Mouse (Mus musculus) intestine, postnatal 0 days (tissue): ENCODE data around the gene Mlec. TPM values are rescaled to one million over a fixed set of nuclear protein-coding genes. Genes with fewer than 3 reads are reported as not detected.

Source experiments
- ATAC-seq: fragments of 200-750 bp; cut with Nextera tagmentation; 2 replicates; pipeline ENCODE4 v1.8.0; 2017; ENCODE audit warnings: mild to moderate bottlenecking, moderate TSS enrichment, moderate library complexity
- H3K27ac ChIP-seq: fragments of 300-500 bp; sonication (generic); 2 replicates; pipeline ENCODE4 v1.5.1; 2014; ENCODE audit warnings: mild to moderate bottlenecking, low read depth, low read length, moderate library complexity
- H3K27me3 ChIP-seq: fragments of 300-500 bp; sonication (generic); replicated peaks from 2 replicates; pipeline ENCODE4 v1.6.1; 2014; ENCODE audit warnings: low read length, mixed read lengths; ENCODE audit not compliant: control insufficient read depth, insufficient read depth
- H3K36me3 ChIP-seq: fragments of 300-500 bp; sonication (generic); 2 replicates; pipeline ENCODE4 v1.6.1; 2014; ENCODE audit warnings: mild to moderate bottlenecking, moderate library complexity; ENCODE audit not compliant: control insufficient read depth, insufficient read depth
- H3K4me1 ChIP-seq: fragments of 300-500 bp; sonication (generic); replicated peaks from 2 replicates; pipeline ENCODE4 v1.6.1; 2014; ENCODE audit warnings: antibody characterized with exemption, low read length, mixed read lengths; ENCODE audit not compliant: control insufficient read depth, insufficient read depth
- H3K4me2 ChIP-seq: fragments of 300-500 bp; sonication (generic); replicated peaks from 2 replicates; pipeline ENCODE4 v1.6.1; 2014; ENCODE audit warnings: low read depth, mild to moderate bottlenecking, moderate library complexity
- H3K4me3 ChIP-seq: fragments of 300-500 bp; sonication (generic); 2 replicates; pipeline ENCODE4 v1.5.1; 2014; ENCODE audit warnings: low read depth, low read length
- H3K9ac ChIP-seq: fragments of 300-500 bp; sonication (generic); 2 replicates; pipeline ENCODE4 v1.6.1; 2014; ENCODE audit warnings: mild to moderate bottlenecking, low read depth, low read length
- H3K9me3 ChIP-seq: fragments of 300-500 bp; sonication (generic); 2 replicates; pipeline ENCODE4 v1.6.1; 2016; ENCODE audit warnings: mixed run types; ENCODE audit not compliant: control insufficient read depth
- CTCF ChIP-seq: sonication (generic); IDR thresholded peaks from 2 replicates; pipeline ENCODE4 v1.5.1; 2016; ENCODE audit warnings: low read depth, mild to moderate bottlenecking, control low read depth, antibody characterized with exemption, moderate library complexity
- WGBS: fragments of 180-500 bp; shearing (Covaris S2); extraction: QIAGEN DNeasy Blood & Tissue Kit; methylation state at CpG from one replicate; pipeline ENCODE4 v1.1.7; 2014; 5-methylcytosine and 5-hydroxymethylcytosine counted together
- polyA plus RNA-seq: library from polyadenylated mRNA; unstranded; fragments of >200 nt; fragmentation: Nextera tagmentation; extraction: Ambion mirVana; gene quantifications from 2 replicates; pipeline ENCODE4 v1.2.1, GENCODE M21; 2015

The Mlec gene
- polyA plus RNA-seq, 1 experiment from 2014 or later, result 56.7 TPM

- no peaks in the 10 kb centered on the region for H3K9me3 ChIP-seq
- 78% methylated on average over 5 of the region's 5 CpGs for WGBS
- no peak overlapping the region for H3K9ac ChIP-seq
- no peak overlapping the region for H3K4me2 ChIP-seq
- H3K4me3 ChIP-seq, result no peak overlapping the region
- no peak for TF ChIP-seq CTCF
- ATAC-seq, result no peak
- H3K27me3 ChIP-seq, result no peaks in the 10 kb centered on the region
- H3K27ac ChIP-seq, result no peak overlapping the region
- H3K36me3 ChIP-seq, result peaks cover 37% of the 10 kb centered on the region
- H3K4me1 ChIP-seq, result no peaks in the 10 kb centered on the region
Observed at GRCm38 (mm10) chr5:115120978-115121377, 37.0 kb downstream of the Mlec start.

GRCm38 (mm10) chr5:115118961-115119570, 38.9 kb downstream of the Mlec start, which contains the start of gene Acads:
Acads (minus strand) TSS chr5:115119346.
- Histone ChIP-seq H3K27me3 (no peaks in the 10 kb centered on the region), H3K27ac (peak within 1 kb of the TSS; percentile 64), H3K36me3 (peaks cover 28% of the 10 kb centered on the region), H3K9me3 (no peaks in the 10 kb centered on the region), H3K4me2 (peak within 1 kb of the TSS; percentile 84), H3K9ac (peak within 1 kb of the TSS; percentile 79), H3K4me1 (no peaks in the 10 kb centered on the region), H3K4me3 (peak within 1 kb of the TSS; percentile 92)
- TF ChIP-seq CTCF, result no peak
- ATAC-seq, result peak; percentile 92
- 1% methylated on average over 39 of the region's 39 CpGs for WGBS

- ATAC-seq, result no peak
- H3K36me3 ChIP-seq, result peaks cover 26% of the 10 kb centered on the region
- whole genome bisulfite sequencing, result 87% methylated on average over 13 of the region's 13 CpGs
- peak; percentile 29 for TF ChIP-seq CTCF
- no peak overlapping the region for H3K4me3 ChIP-seq
- H3K27me3 ChIP-seq, result no peaks in the 10 kb centered on the region
- no peak overlapping the region for H3K9ac ChIP-seq
- no peaks in the 10 kb centered on the region for H3K9me3 ChIP-seq
- H3K4me2 ChIP-seq, result no peak overlapping the region
- no peak overlapping the region for H3K27ac ChIP-seq
- H3K4me1 ChIP-seq, result no peaks in the 10 kb centered on the region
Observed at GRCm38 (mm10) chr5:115117467-115117866, 40.5 kb downstream of the Mlec start.

- WGBS, result 92% methylated on average over 3 of the region's 3 CpGs
- no peak for ATAC-seq
- Histone ChIP-seq H3K27me3 (no peaks in the 10 kb centered on the region), H3K4me1 (no peaks in the 10 kb centered on the region), H3K9me3 (no peaks in the 10 kb centered on the region), H3K27ac (no peak overlapping the region), H3K4me3 (no peak overlapping the region), H3K36me3 (peaks cover 36% of the 10 kb centered on the region), H3K4me2 (no peak overlapping the region), H3K9ac (no peak overlapping the region)
- peak; percentile 36; the same call in 1 of the 2 replicates for TF ChIP-seq CTCF
Observed at GRCm38 (mm10) chr5:115116426-115116825, 41.6 kb downstream of the Mlec start.

GRCm38 (mm10) chr5:115114501-115114900, 43.5 kb downstream of the Mlec start:
- no peak for TF ChIP-seq CTCF
- Histone ChIP-seq H3K9me3 (no peaks in the 10 kb centered on the region), H3K9ac (no peak overlapping the region), H3K27me3 (no peaks in the 10 kb centered on the region), H3K36me3 (peaks cover 55% of the 10 kb centered on the region), H3K4me3 (no peak overlapping the region), H3K27ac (no peak overlapping the region), H3K4me1 (no peaks in the 10 kb centered on the region), H3K4me2 (no peak overlapping the region; the same call in 1 of the 2 replicates)
- 55% methylated on average over 8 of the region's 8 CpGs for WGBS
- ATAC-seq, result peak; percentile 44

- peaks cover 57% of the 10 kb centered on the region for H3K36me3 ChIP-seq
- H3K27me3 ChIP-seq, result no peaks in the 10 kb centered on the region
- WGBS, result 94% methylated on average over 12 of the region's 12 CpGs
- no peaks in the 10 kb centered on the region for H3K4me1 ChIP-seq
- H3K9ac ChIP-seq, result no peak overlapping the region
- H3K27ac ChIP-seq, result no peak overlapping the region
- no peak for TF ChIP-seq CTCF
- no peak overlapping the region for H3K4me2 ChIP-seq
- ATAC-seq, result no peak
- no peaks in the 10 kb centered on the region for H3K9me3 ChIP-seq
- no peak overlapping the region for H3K4me3 ChIP-seq
Observed at GRCm38 (mm10) chr5:115113244-115113643, 44.7 kb downstream of the Mlec start.
